Mouse (Mus musculus) liver, adult 2 months (tissue): Measurements from ENCODE around the gene Dock9. TPM values are rescaled to one million over a fixed set of nuclear protein-coding genes. Genes with fewer than 3 reads are reported as not detected.

Experiments
- DNase-seq: peaks from one replicate; pipeline ENCODE4 v3.0.0-alpha.2; 2011; ENCODE audit warnings: low read depth, low spot score; ENCODE audit errors: extremely low read depth
- H3K27ac ChIP-seq: fragments of 200-500 bp; replicated peaks from 2 replicates; pipeline ENCODE4 v1.5.1; 2012; ENCODE audit warnings: low read depth, mild to moderate bottlenecking, control low read depth, inconsistent platforms, low read length; ENCODE audit not compliant: insufficient read depth
- H3K27me3 ChIP-seq: fragments of 200-500 bp; 2 replicates; pipeline ENCODE4 v1.6.1; 2012; ENCODE audit warnings: mild to moderate bottlenecking, moderate library complexity, low read length, inconsistent platforms; ENCODE audit not compliant: control insufficient read depth, insufficient read depth
- H3K36me3 ChIP-seq: fragments of 200-500 bp; 2 replicates; pipeline ENCODE4 v1.6.1; 2012; ENCODE audit warnings: low read length, inconsistent platforms; ENCODE audit not compliant: control insufficient read depth, insufficient read depth
- H3K4me1 ChIP-seq: fragments of 200-500 bp; 2 replicates; pipeline ENCODE4 v1.6.1; 2011; ENCODE audit warnings: low read length; ENCODE audit not compliant: control insufficient read depth, insufficient read depth
- H3K4me3 ChIP-seq: fragments of 200-500 bp; 2 replicates; pipeline ENCODE4 v1.5.1; 2011; ENCODE audit warnings: low read depth, mild to moderate bottlenecking, control low read depth, low read length, moderate library complexity; ENCODE audit not compliant: insufficient read depth
- H3K79me2 ChIP-seq: fragments of 200-500 bp; 2 replicates; pipeline ENCODE4 v1.6.1; 2012; ENCODE audit warnings: inconsistent platforms, mild to moderate bottlenecking, low read length, moderate library complexity; ENCODE audit not compliant: control insufficient read depth, insufficient read depth
- H3K9ac ChIP-seq: fragments of 200-500 bp; 2 replicates; pipeline ENCODE4 v1.6.1; 2012; ENCODE audit warnings: low read depth, mild to moderate bottlenecking, control low read depth, inconsistent platforms, low read length
- CTCF ChIP-seq: fragments of 200-500 bp; IDR thresholded peaks from 2 replicates; pipeline ENCODE4 v1.5.1; 2011; ENCODE audit warnings: low read depth, low read length, control low read depth
- POLR2A ChIP-seq: fragments of 200-500 bp; IDR thresholded peaks from 2 replicates; pipeline ENCODE4 v1.6.1; 2011; ENCODE audit warnings: low read length, control low read depth; ENCODE audit not compliant: insufficient read depth; ENCODE audit errors: extremely low read depth
- WGBS: fragments of 180-500 bp; shearing (Covaris S2); methylation state at CpG from one replicate; pipeline ENCODE4 v1.1.7; 2018; 5-methylcytosine and 5-hydroxymethylcytosine counted together
- polyA plus RNA-seq: library from polyadenylated mRNA; depleted of rRNA; stranded (reverse); fragments of >200 nt; gene quantifications from 2 replicates; pipeline ENCODE4 v1.2.3, GENCODE M21; 2012
- total RNA-seq: library from RNA; depleted of rRNA; stranded (reverse); fragments of >200 nt; gene quantifications from 2 replicates; pipeline ENCODE4 v1.2.3, GENCODE M21; 2014

Gene Dock9
- total and polyA plus RNA-seq, 2 experiments: 3.8 to 11.4 TPM

DNA sequence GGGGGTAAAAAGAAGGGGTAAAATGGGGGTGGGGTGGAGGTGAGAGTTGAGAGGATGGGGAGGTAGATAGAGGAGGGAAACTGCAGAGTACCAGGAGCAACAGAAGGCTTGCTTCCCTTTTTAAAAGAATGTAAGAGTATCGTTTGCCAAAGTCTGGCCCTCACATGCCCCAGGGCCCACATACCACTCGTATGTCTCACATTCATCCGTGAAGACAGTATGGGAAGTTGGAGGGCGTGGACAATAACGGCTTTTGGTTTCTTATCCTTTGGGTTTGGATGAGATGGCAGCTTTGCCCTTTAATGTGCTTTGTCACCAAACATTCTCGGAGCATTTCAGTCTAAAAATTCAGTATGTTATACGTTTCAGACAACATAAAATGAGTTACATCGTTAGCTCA lies 24.9 kb upstream of the Dock9 start:
- WGBS: 86% methylated on average over 8 of the region's 8 CpGs
- no peak for DNase-seq
- H3K4me3 ChIP-seq: no peak overlapping the region
- no peak overlapping the region for H3K9ac ChIP-seq
- no peak overlapping the region for H3K27ac ChIP-seq
- H3K36me3 ChIP-seq: no peaks in the 10 kb centered on the region
- no peaks in the 10 kb centered on the region for H3K4me1 ChIP-seq
- TF ChIP-seq POLR2A: no peak
- no peak for TF ChIP-seq CTCF
- no peaks in the 10 kb centered on the region for H3K79me2 ChIP-seq
- no peaks in the 10 kb centered on the region for H3K27me3 ChIP-seq

DNA sequence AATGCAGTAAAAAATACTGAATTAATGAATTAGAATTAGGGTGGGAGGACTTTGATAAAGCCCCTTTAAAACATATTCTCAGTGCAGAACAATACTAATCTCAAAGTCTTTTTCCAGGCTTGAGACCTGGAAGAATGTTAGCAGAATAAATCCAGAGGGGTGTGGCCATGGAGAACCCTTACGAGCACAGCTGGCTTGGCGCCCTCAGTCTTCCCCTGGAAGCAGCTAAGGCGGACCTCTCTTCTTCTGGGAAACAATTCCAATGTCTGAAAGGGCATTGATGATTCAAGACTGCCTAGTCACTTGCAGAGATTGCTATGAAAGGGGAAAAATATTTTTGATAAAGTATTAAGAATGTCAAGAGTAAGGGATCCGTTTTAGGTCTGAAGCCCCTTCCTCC lies 9.2 kb upstream of the Dock9 start:
- H3K27me3 ChIP-seq: no peaks in the 10 kb centered on the region

DNA sequence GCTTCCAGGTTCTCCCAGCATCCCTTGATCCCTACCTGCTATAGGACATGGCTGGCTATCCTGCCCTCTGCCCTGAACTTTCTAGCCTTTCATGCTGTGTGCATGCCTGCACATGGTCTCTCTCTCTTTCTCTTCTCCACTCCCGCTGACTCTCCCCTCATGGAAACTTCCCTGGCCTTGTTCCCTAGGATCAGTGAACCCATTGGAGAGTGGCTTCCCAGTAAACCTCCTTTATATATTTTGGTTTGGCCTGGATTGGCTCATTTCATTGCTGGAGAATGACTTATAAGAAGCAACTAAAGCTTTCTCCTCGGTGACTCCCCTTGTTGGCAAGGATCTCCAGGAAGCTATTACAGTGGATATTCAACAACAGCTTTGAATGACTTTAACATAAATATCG lies 8.7 kb upstream of the Dock9 start:
- no peaks in the 10 kb centered on the region for H3K4me1 ChIP-seq
- 72% methylated on average over 3 of the region's 3 CpGs for WGBS
- TF ChIP-seq POLR2A: no peak
- no peaks in the 10 kb centered on the region for H3K27me3 ChIP-seq
- no peaks in the 10 kb centered on the region for H3K79me2 ChIP-seq
- H3K27ac ChIP-seq: no peak overlapping the region
- H3K36me3 ChIP-seq: no peaks in the 10 kb centered on the region
- H3K4me3 ChIP-seq: no peak overlapping the region
- H3K9ac ChIP-seq: no peak overlapping the region
- DNase-seq: no peak

More for the DNA sequence above, 9.2 kb upstream of the Dock9 start:
- Histone ChIP-seq H3K9ac (no peak overlapping the region), H3K36me3 (no peaks in the 10 kb centered on the region), H3K79me2 (no peaks in the 10 kb centered on the region), H3K4me3 (no peak overlapping the region), H3K27ac (no peak overlapping the region), H3K4me1 (no peaks in the 10 kb centered on the region)
- 70% methylated on average over 4 of the region's 4 CpGs for WGBS
- no peak for DNase-seq
- TF ChIP-seq POLR2A (no peak), CTCF (no peak)

DNA sequence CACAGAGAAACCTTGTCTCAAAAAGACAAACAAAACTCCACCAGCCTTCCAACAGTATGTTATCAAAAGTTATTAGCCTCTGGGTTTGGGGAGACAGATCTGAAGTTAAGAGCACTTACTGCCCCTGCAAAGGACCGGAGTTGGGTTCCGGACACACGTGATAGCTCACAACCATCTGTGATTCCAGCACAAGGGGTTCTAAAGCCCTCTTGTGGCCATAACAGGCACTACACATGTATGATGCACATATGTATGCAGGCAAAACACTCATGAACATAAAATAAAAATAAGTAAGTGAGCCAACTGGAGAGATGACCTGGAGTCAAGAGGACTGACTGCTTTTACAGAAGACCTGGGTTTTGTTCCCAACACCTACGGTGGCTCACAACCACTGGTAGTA lies 6.8 kb upstream of the Dock9 start:
- no peak for DNase-seq
- no peak overlapping the region for H3K9ac ChIP-seq
- H3K4me1 ChIP-seq: no peaks in the 10 kb centered on the region
- H3K79me2 ChIP-seq: no peaks in the 10 kb centered on the region
- no peaks in the 10 kb centered on the region for H3K27me3 ChIP-seq
- 92% methylated on average over 4 of the region's 4 CpGs for WGBS
- H3K27ac ChIP-seq: no peak overlapping the region
- TF ChIP-seq CTCF (peak; percentile 53), POLR2A (no peak)
- no peak overlapping the region for H3K4me3 ChIP-seq
- no peaks in the 10 kb centered on the region for H3K36me3 ChIP-seq

DNA sequence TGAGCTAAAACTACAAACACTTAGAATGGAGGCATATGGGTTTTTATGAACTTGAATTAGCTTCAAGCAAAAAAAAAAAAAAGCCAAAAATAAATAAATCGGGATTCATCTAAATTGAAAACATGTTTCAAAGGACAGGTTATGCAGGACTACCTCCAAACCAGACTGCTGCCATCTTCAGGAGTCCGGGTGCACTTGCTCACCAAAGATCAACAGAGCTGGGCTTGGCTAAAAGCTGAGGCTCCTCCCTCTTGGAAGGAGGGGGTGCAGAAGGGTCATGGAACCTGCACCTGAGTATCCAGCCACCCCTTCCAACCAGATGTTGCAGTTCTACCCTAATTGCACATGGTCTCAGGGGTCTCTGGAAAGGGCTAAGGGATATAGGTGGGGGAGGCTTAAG lies 3.3 kb upstream of the Dock9 start:
- Histone ChIP-seq H3K79me2 (no peaks in the 10 kb centered on the region), H3K27ac (no peak overlapping the region), H3K4me3 (no peak overlapping the region), H3K36me3 (no peaks in the 10 kb centered on the region), H3K4me1 (peaks cover 5% of the 10 kb centered on the region; the same call in 1 of the 2 replicates), H3K27me3 (no peaks in the 10 kb centered on the region), H3K9ac (no peak overlapping the region)
- DNase-seq: peak; percentile 52
- TF ChIP-seq CTCF: peak; percentile 38; the same call in 1 of the 2 replicates
- TF ChIP-seq POLR2A: no peak
- WGBS: 7% methylated on average over 2 of the region's 2 CpGs

DNA sequence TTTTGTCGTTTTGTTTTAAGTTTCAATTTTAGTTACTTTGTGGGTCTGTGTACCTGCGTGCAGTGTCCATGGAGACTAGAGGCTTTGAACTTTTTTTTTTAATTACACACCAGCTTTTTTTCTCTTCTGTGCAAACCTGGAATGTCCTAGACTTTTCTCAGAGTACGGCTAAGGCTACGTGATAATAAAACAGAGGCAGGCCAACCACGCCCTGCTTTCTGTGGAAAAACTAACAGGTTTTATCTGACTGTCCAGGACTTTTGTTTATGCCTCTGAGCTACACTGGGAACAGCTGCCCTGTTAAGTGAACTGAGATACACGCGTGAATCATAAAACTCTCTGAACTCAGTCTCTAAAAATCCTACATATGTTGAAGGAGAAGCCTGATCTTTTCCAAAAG lies 1.5 kb upstream of the Dock9 start:
- no peak overlapping the region for H3K27ac ChIP-seq
- no peaks in the 10 kb centered on the region for H3K36me3 ChIP-seq
- peaks cover 2% of the 10 kb centered on the region; the same call in 1 of the 2 replicates for H3K79me2 ChIP-seq
- H3K27me3 ChIP-seq: no peaks in the 10 kb centered on the region
- no peak overlapping the region for H3K4me3 ChIP-seq
- TF ChIP-seq POLR2A: no peak
- TF ChIP-seq CTCF: no peak
- H3K9ac ChIP-seq: no peak overlapping the region
- H3K4me1 ChIP-seq: peaks cover 5% of the 10 kb centered on the region; the same call in 1 of the 2 replicates
- no peak for DNase-seq
- WGBS: 63% methylated on average over 7 of the region's 7 CpGs
